Mouse (Mus musculus) small intestine, adult 2 months (tissue): Measurements from ENCODE around the gene Olfr66.

Experiments used
- CTCF ChIP-seq: fragments of 200-500 bp; IDR thresholded peaks from 2 replicates; pipeline ENCODE4 v1.5.1; 2012; ENCODE audit warnings: low read depth, mild to moderate bottlenecking, control low read depth, inconsistent platforms, low read length, moderate library complexity, mixed read lengths; ENCODE audit not compliant: insufficient replicate concordance, insufficient read length; ENCODE audit errors: extremely low read depth
- POLR2A ChIP-seq: fragments of 200-500 bp; IDR thresholded peaks from 2 replicates; pipeline ENCODE4 v1.6.1; 2012; ENCODE audit warnings: low read depth, mild to moderate bottlenecking, control low read depth, inconsistent platforms, low read length, moderate library complexity

GRCm38 (mm10) chr7:103870667-103871066 is 15.4 kb downstream of the Olfr66 start:
- no peak for TF ChIP-seq CTCF
- no peak for TF ChIP-seq POLR2A
